Mouse (Mus musculus) right cerebral cortex, postnatal 36 days (tissue): Measurements from ENCODE around the gene Fto.

Experiments
- DNase-seq, 2 experiments: peaks; one replicate each; pipeline ENCODE4 v3.0.0; 2022; ENCODE audit warnings: low spot score in 2 of 2, mixed read lengths in 1 of 2

The Fto gene

DNA sequence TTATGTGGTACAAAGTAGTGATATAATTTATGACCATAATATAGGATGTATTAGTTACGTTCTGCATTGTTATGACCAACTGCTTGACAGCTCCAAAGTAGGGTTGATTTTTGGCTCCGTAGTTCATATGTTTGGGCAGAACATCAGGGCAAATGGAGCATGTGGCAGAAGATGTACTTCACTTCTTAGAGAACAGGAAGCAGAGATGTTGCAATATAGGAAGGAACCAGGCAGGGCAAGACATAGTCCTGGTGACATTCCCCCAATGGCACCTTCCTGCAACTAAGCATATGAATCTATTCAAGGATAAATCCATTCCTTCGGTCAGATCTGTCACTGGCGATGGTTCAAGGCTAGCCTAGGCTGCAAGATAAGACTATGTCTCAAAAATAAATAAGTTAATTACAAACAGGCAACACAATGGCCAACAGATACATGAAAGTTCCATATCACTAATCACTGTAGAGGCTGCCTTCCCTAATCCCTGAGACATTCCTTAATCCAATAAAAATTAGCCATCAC lies 44.2 kb downstream of the Fto start:
- no peak for DNase-seq

DNA sequence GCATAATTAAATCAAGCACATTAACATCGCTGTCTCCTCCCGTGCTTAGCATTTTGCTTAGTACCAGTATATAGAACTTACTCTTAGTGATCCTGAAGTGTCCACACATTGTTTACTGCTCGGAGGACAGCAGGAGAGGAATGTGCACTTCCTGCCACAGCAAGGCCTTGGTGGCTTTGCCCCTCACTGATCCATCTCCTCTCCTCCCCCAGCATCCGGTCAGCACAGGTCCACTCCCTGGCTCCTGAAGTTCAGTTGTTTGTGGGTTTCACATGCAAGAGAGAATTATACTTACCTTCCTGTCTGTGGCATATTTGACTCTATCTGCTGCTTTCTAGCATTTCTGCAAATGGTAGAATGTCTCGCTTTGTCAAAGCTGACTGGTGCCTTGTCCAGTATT lies 44.7 kb downstream of the Fto start:
- DNase-seq = no peak

DNA sequence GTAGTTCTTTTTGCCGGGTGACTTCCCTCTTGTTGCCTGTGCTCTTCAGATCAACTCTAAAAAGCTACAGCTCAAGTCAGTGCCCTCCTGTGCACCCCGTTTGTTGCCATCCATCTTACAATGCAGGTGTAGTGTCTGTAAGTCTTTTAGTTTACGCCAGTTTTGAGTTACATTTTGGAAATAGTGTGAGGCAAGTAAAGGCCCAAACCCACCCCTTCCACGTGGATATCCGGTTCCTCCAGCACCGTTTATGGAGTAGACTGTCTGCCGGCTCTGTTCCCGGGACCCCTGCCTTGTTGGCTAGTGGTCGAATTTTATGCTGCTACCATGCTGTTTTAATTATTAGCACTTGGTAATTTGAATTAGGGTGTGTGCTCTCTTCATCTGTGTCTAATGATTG lies 46.2 kb downstream of the Fto start:
- no peak for DNase-seq

DNA sequence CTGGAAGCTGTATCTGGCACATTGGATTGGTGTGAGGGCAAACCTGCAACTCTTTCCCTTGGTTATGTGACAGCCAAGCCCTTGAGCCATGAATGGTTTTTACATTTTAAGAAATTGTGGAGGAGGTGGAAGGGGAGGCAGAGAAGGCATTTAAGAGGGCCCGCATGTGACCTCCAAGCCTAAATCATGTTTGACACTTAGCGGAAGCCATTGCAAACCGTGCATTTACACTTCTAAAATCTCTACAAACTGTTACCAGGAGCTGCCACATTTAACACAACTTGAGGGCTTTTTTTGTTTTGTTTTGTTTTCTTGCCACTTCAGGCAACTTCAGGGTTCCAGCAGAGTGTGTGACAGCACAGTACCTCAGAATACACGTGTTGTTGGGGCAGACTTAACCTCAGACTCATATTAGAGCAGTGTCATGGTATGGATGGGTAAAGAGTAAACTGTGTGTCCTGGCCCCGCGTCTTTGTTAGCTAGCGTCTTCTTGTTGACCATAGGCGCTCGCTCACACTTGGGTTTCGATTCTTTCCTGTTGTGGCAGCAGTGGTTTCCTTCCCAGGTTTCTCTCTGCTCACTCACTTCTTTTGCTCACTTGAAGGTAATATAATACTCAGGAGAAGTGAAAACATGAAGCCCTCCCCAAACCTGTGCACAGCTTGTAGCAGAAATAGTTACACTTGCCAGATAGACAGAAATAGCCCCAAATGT lies 47.5 kb downstream of the Fto start:
- DNase-seq = no peak

DNA sequence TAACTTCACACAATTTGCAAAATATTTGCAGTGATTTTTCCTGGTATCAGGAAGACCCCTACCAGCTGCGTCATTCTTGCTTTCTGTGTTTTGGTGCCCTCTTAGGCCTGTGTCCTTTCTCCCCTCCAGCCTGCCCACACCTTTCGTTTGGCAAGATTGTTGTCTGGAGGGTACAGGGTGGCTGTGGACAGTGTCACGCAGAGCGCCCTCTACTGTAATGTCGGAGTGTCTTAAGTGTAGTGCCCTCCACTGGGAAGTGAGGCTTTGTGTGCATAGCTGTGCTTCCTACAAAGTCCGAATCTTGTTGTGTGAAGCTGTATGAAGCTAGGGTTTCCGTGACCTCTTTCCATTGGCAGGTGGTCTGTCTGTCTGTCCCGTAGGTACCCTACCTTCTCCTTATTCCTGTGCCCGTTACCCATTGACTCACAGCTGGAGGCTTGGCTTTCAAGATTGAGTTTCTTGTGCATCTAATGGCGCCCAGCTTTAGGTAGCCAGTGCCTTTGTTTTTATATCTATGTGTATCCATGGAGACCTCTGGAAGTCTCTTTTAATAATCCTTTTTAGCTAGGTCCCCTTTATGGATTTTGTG lies 50.0 kb downstream of the Fto start:
- DNase-seq = no peak

DNA sequence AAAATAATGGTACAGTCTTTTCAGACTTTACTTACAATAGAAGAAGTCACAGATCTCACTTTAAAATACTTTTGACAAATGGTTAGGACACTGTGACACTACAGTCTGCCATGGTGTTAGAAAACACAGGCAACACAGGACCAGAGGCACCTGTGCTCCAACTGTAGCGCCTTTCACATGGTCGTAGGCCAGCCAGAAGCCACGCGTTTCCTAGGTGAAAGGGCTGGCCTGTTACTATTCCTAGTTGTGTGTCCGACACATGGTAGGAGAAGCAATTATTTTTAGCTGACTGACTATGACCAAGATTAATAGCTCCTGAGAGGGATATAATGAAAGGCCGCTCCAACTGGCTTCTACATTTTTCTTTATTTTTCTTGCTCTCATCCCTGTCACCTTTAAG lies 50.9 kb downstream of the Fto start:
- no peak for DNase-seq

DNA sequence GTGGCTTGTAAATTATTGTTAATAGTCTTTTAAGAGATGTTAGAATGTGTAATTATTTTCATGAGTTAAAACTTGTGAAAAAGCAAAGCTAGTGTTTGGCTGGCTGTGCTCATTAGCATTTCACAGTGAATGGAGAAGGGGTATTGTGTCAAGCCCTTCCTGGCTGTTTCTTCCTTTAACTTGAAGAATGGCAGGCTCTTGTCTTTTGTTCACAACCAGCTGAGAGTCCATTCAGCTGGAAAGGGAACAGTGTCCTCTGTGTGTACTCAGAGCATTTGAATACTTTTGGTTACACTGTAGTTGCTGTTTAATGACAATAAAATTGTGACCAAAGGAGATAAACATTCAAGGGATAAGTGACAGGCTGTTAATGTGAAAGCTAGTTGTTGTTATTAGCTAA lies 52.5 kb downstream of the Fto start:
- no peak for DNase-seq

DNA sequence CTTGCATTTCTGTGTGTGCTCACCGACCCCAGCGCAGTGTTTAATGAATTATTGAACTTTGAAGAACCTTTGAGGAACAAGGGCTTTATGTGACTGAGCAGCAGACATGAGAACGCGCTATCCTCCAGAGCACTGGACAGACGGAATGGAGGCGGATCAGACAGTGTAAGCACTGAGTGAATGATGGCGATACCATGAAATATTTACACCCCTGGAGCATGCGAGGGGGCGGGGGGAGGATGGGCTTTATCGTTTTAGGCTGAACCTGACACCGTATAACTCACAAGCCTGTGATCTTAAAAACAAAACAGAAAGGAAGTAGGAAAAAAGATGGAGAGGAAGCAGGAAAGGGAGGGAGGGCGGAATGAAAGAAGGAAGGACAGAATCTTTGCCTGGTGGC lies 57.6 kb downstream of the Fto start:
- DNase-seq = no peak

DNA sequence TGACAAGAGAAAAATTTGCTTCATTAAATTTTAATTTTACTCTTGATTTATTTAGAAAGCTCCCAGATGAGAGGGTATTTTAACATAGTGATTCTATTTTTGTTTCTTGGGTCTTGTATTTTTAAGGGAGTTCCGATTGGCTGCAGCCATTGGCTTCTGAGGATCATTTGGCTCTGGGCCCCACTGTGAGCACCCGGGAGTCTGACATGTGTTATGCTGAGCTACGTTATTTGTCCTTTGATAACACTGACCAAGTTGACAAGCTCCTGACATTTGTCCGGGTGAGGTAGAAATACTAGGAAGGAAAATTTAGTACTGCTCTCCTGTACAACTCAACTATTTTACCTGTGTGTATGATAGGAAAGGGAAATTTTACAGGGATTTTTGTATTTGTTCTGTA lies 58.7 kb downstream of the Fto start:
- no peak for DNase-seq

DNA sequence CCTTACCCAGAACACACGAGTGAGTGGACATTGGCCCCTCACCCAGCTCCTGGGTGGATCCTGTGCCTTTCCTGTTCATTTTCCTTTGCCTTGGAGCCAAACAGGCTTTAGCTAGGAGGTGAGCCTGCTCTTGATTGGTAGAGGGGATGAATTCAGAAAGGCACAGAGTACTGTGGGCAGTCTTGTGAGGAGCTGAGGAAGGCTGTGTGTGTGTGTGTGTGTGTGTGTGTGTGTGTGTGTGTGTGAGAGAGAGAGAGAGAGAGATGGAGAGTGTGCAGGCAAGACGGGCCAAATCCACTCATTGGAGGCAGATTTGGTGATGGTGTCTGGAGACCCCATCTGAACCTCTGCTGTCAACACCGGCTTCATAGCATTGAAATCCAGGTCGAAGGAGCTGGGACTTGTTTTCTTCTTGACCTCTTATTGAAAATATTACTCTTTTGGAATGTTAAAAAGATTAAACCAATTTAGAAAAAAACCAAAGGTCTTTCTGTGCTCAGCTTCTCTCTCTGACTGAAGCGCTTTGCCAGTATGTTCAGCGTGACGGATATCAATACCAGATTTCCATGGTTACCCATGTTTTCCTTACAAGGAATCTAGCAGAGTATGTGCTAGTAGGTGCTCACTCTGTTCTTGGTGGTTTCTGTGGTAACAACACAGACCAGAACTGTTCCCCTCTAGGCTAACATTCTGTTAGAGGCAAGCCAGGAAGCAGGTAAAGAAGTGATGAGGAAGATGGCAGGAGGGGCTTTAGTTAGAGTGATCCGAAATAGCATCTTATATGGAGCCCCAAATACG lies 59.7 kb downstream of the Fto start:
- DNase-seq = no peak

DNA sequence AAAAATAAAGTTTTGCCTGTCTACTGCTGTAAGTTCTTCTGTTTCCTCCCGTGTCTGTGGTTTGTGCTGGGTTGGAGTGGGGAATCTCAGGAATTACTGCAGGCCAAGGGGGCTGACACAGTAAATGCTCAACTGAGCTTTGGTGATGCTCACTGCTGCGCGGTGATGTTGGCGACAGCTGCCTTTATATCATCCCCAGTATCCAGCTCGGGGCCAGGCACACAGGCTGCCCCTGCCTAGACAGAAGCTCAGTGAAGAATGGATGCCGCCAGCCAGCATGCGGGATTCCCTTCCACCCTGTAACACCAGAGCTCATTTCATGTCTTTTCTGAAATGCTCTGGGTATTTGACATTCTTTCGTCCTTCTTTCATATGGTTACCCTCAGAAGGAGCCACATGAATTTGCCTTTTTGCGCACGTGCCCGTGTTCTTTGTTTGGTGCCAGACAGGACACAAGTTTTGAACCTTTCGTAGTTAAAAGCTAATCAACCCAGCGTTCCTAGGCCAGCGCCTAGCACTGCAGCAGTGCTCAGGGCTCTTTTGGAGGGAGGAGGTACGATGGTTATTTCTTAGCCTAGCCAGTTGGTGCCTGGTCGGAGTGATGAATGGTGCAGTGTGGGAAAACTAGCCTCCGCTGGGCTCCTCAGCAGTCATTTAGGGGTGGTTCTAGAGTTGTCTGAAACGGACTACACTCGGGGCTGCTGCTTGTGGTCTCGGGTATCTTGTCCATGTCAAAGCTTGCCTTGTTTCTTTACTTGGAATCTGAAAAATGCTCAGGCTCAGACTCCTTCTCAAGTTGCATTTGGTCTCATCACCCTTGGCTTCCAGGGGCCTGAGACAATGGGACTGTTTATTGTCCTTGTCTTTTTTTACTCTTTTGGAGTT lies 62.0 kb downstream of the Fto start:
- DNase-seq = no peak

DNA sequence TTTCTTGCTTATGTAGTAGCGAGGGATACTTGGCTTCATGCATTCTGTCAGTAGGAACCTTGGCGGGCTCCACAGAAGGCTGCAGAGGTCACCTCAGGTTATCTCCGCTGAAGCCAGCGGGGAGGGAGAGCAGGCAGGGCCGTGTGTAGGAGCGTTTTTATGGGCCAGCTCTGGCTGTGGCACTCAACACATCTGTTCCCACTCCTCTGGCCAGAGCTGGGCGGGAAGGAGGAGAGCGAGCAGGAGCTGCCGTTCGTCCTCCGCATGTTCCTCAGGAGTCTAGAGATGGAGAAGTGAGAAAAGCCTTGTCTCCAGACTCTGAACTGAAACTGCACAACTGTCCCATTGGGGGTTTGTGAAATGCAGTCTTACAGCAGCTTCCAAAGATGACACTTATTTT lies 63.5 kb downstream of the Fto start:
- DNase-seq = no peak

DNA sequence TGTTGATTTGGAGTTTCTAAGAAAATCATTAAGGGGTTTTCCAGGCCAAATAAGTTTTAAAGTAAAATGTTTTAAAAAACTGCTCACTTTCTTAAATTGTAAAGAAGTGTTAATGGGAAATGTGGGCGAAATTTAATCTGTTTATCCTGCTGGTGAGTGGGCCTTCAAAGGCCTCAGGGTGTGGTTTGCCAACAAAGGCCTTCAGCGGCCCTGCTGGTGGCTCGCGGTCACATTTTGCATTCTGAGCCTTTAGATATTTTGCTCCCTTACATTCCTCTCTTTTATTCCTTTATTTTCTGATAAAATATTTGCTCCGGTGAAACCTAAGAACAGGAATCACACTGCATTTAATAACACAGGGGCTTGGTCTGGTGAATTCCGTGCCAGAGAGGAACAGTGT lies 64.0 kb downstream of the Fto start:
- DNase-seq = no peak

DNA sequence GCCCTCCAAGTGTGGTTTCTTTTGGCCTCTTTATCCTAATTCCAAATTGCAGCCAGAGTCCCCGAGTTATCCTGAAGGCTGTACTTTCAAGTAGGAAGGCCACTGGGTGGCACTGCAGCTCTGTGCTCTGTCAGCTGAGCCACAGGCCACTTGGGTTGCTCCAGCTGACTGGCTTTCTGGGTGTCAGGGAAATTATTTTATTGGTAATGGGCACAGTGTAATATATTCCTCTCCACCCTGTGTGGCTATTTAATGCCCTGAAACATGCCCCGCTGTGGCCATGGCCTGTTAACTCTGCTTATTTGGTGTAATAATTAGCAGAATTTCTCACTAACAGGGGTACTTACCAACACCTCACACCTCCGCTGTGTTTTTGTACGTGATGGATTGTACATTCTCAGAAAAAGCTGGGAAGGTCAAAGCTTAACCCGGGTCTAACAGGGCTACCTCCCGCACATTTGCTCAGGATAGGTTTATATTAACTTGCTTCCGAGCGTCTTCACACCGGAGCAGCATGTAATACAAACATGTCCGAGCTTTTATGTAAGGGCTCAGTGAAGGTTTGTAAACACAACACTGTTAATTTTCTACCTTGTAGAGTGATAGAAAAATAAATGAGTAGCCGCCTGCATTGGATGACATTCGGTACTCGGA lies 65.6 kb downstream of the Fto start:
- peak; percentile 55 to 68 for DNase-seq

DNA sequence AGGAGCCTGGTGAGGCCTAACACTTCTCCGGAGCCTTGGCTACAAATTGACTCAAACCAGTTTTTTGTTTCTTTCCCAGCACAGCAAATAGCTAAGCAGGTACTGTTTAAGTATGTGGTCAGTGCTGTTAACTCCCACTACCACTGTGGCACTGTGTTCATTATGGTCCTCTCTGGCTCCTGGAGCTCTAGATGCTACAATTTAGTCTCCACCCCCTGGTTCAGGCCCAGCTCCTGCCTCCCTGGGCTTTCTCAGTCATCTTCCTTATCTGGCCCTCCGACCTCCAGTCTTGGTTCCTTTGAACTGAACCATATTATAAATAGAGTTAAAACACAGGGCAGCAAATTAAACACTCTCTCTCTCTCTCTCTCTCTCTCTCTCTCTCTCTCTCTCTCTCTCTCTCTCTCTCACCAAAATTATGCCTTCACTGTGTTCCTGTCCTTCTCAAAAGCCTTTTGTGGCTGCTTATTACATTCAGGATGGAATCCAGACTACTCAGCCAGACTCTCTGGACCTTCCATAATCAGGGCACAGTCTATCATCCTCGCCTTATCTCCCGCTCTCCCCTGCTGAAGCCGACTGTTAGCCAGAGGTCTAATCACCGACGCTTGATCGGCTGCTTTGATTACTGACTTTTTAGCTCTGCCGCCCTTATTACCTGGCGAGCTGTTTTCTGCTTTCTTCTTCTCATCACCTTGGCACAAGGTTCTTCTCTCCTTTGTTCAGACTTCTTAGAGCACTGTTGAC lies 67.6 kb downstream of the Fto start:
- no peak for DNase-seq

DNA sequence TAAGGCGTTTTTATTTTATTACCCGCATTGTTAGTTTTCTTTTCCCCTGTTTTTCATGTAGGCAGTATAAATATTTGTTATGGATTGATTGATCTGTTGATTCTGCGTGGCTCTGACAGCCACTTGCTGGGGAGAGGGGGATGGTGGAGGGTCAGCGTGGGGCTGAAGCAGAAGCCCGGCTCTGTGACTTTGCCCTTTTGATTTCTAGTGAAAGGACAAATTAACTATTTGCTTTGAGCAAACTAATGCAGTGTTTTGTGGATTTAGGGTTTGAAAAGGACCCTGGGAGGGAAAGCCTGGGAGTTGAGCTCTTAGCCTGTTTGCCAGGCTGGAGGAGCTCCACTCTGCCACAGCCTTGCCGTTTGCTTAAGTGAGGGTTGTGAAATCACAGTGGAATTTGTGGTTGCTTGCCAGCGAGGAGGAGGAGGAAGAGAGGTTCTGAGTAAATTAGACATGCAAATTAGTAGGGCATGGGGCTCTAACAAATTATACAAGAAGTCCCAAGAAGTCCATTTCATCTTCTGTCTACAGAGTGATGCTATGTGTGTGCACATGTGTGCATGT lies 68.3 kb downstream of the Fto start:
- DNase-seq = no peak

DNA sequence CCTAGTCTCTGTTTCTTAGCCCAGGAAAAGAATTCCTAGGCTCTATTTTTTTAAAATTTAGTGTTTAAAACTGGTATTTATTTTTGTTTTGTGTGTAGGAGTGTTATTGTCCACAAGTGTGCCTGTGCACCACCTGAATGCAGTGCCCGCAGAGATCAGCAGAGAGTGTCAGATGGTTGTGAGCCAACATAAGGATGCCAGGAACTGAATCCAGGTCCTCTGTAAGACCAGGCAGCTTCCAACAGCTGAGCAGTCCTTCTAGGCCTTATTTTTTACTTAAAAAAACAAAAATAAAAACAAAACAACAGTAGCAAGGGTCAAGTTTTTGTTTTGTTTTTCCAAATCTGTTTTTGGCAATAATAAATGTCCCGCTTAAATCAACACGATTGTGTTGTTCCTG lies 69.9 kb downstream of the Fto start:
- no peak for DNase-seq

DNA sequence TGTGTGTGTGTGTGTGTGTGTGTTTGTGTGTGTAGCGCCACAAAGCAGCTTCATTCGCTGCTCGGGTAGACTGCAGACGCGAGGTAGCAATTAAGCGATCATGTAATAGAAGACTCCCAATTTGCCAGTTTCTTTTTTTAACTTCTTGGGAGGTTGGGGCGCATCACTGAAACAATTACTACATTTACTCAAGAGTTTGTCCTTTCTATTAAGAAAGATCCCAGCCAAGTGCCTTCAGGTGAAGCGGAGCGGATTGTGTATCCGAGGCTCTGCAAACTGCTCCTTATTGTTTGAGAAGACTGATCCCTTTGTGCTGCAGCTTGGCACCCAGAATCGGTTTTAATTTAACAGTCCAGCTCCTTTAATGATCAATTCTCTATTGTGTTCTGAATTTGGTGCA lies 70.5 kb downstream of the Fto start:
- DNase-seq = no peak

DNA sequence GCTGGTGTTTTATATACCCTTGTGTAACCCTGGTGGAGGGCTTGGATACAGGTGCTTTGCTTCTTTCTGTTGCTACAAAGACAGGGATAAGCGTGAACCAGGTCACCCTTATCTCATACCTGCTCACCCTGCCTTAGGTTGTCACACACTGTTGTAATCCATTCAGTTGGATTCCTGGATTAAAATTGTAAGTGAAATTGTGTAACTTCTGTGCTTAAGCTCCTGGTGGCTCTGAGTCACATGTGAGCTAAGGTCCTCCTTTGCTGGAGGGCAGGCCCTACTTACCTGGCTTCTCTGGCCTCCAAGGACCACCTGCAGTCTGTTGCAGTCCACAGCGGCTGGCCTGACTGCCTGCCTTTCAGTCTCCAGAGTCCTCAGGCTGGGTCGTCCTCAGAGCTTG lies 71.1 kb downstream of the Fto start:
- no peak for DNase-seq

DNA sequence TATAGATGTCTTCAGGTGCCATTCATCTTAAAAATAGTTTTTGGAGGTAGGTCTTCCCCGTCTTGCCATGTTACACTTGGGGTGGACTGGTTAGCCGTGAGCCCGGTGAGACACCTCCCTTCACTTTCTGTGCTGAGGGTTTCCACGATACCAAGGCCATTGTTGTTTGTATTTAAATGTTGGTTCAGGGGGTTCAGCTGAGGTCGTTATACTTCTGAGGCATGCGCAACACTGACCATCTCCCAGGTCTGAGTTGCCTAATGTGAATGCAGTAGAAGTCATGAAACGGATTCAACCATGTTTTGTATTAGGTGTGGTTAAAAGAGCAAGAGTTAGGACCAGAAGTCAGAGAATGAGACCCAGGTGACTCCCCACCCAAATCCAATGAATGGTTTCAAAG lies 72.5 kb downstream of the Fto start:
- no peak for DNase-seq
